Mouse (Mus musculus): ENCODE results near the gene Eef1a1.

DNA sequence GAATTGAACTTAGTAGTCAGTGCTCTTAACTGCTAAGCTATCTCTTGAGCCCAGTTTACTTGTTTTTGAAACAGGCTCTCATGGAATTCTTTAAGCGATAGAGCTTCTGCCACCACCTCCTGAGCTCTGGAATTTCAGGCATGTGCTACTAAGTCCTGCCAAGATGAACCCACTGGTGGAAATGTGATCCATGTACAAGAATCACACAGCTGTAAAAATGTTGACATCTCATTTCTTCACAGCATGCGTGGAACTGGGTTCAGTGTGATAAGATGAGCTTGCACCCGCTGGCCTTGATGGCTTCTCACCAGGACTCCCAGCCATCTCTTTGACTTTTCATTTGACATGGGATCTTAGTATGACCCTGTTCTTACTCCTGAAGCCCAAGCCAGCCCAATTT lies 11.4 kb upstream of the Eef1a1 start:
- TF ChIP-seq CTCF (IDR thresholded peaks at IDR 0.05; ENCODE audit: borderline replicate concordance, insufficient read depth, low read depth, low read length) (no peak), POLR2A (IDR thresholded peaks at IDR 0.05; ENCODE audit: borderline replicate concordance, insufficient read depth, low read length) (no peak)
